Mouse (Mus musculus): ENCODE results near the gene Dis3l. TPM values are rescaled to one million over a fixed set of nuclear protein-coding genes. Genes with fewer than 3 reads are reported as not detected.
"Not testable (repeated sequence)": the region's sequence is repeated elsewhere in the genome, so short reads cannot be mapped to it uniquely, and the experiment has no call there.

Dis3l gene
- polyA plus RNA-seq, 1 experiment from 2014 or later: 19.5 TPM

DNA sequence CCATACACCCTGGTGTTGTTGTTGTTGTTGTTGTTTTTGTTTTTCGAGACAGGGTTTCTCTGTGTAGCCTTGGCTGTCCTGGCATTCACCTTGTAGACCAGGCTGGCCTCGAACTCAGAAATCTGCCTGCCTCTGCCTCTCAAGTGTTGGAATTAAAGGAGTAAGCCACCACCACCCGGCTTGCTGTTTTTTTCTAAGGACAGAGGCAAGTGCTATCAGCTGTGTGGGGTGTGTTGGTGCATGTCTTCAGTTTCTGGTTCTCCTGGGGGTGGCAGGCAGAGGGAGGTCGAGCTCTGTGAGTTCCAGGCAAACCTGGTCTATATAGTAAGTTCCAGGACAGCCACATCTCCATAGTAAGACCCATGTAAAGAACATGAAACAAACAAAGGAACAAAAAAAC is 66.8 kb downstream of the Dis3l start:
- Histone ChIP-seq H3K4me3 (ENCODE audit: low read depth, low read length) (no peak overlapping the region), H3K9ac (ENCODE audit: low read depth, low read length) (no peak overlapping the region), H3K4me2 (no peak overlapping the region), H3K4me1 (ENCODE audit: control insufficient read depth, insufficient read depth, low read length) (no peaks in the 10 kb centered on the region), H3K36me3 (ENCODE audit: control insufficient read depth, insufficient read depth, low read length) (no peaks in the 10 kb centered on the region), H3K27me3 (ENCODE audit: control insufficient read depth, insufficient read depth, low read length) (no peaks in the 10 kb centered on the region), H3K9me3 (replicated peaks; ENCODE audit: control insufficient read depth, low read length) (no peaks in the 10 kb centered on the region), H3K27ac (ENCODE audit: low read depth, low read length) (no peak overlapping the region)
- 65% methylated on average over 4 of the region's 4 CpGs for WGBS (ENCODE audit: insufficient replicate concordance)
- ATAC-seq (replicated peaks; ENCODE audit: insufficient number of reproducible peaks, low FRiP score, low TSS enrichment): no peak

- Histone ChIP-seq H3K9me3 (replicated peaks; ENCODE audit: control insufficient read depth, low read length) (no peaks in the 10 kb centered on the region), H3K27me3 (ENCODE audit: control insufficient read depth, insufficient read depth, low read length) (no peaks in the 10 kb centered on the region), H3K36me3 (ENCODE audit: control insufficient read depth, insufficient read depth, low read length) (no peaks in the 10 kb centered on the region), H3K4me2 (no peak overlapping the region), H3K9ac (ENCODE audit: low read depth, low read length) (no peak overlapping the region), H3K4me3 (ENCODE audit: low read depth, low read length) (no peak overlapping the region), H3K4me1 (ENCODE audit: control insufficient read depth, insufficient read depth, low read length) (no peaks in the 10 kb centered on the region), H3K27ac (ENCODE audit: low read depth, low read length) (no peak overlapping the region)
- WGBS (ENCODE audit: insufficient replicate concordance): 76% methylated on average over 4 of the region's 4 CpGs
- ATAC-seq (replicated peaks; ENCODE audit: insufficient number of reproducible peaks, low FRiP score, low TSS enrichment): no peak
Observed at GRCm38 (mm10) chr9:64273757-64274156, 67.3 kb downstream of the Dis3l start.

DNA sequence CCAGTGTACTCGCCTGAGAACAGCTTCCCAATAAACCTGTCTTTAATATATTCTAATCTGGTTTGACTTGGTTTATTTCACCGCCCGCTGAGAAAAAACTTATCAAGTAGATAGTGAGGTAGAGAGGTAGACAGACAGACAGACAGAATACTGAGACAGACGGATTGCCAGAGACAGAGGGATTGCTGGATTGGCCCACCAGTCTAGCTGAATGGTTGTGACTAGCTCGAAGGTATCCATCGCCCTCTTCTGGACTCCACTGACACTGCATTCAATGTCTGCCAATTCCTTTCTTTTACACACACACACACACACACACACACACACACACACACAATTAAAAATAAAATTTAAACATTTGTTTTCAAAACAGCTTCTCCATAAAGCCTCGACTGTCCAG is 68.5 kb downstream of the Dis3l start:
- no peaks in the 10 kb centered on the region for H3K27me3 ChIP-seq (ENCODE audit: control insufficient read depth, insufficient read depth, low read length)
- no peaks in the 10 kb centered on the region for H3K9me3 ChIP-seq (replicated peaks; ENCODE audit: control insufficient read depth, low read length)
- H3K36me3 ChIP-seq (ENCODE audit: control insufficient read depth, insufficient read depth, low read length): no peaks in the 10 kb centered on the region
- H3K4me2 ChIP-seq: no peak overlapping the region
- WGBS (ENCODE audit: insufficient replicate concordance): 32% methylated on average over 7 of the region's 7 CpGs
- H3K4me3 ChIP-seq (ENCODE audit: low read depth, low read length): no peak overlapping the region
- no peak overlapping the region for H3K27ac ChIP-seq (ENCODE audit: low read depth, low read length)
- no peaks in the 10 kb centered on the region for H3K4me1 ChIP-seq (ENCODE audit: control insufficient read depth, insufficient read depth, low read length)
- no peak overlapping the region for H3K9ac ChIP-seq (ENCODE audit: low read depth, low read length)
- no peak for ATAC-seq (replicated peaks; ENCODE audit: insufficient number of reproducible peaks, low FRiP score, low TSS enrichment)

DNA sequence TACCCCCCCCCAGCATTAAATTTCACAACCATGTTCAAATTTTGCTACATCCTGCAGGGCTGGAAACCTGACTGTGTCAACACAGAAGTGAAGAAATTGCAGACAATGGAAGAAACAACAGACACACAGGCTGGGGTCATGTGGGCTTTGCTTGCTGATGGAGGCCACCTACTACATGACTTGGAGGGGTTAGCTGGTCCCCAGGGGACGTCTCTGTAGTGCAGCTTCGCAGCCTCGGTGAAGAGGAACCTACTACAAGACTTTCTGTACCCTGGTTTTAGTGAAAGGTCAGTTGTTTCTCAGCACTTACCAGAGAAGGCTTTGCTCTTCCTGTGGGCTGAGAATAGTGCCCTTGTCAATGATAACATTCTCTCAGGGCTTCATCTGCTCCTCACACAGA is 69.8 kb downstream of the Dis3l start:
- ATAC-seq (replicated peaks; ENCODE audit: insufficient number of reproducible peaks, low FRiP score, low TSS enrichment): no peak
- H3K4me2 ChIP-seq: no peak overlapping the region
- no peak overlapping the region for H3K27ac ChIP-seq (ENCODE audit: low read depth, low read length)
- H3K27me3 ChIP-seq (ENCODE audit: control insufficient read depth, insufficient read depth, low read length): no peaks in the 10 kb centered on the region
- H3K36me3 ChIP-seq (ENCODE audit: control insufficient read depth, insufficient read depth, low read length): no peaks in the 10 kb centered on the region
- no peak overlapping the region for H3K4me3 ChIP-seq (ENCODE audit: low read depth, low read length)
- H3K9ac ChIP-seq (ENCODE audit: low read depth, low read length): no peak overlapping the region
- no peaks in the 10 kb centered on the region for H3K9me3 ChIP-seq (replicated peaks; ENCODE audit: control insufficient read depth, low read length)
- H3K4me1 ChIP-seq (ENCODE audit: control insufficient read depth, insufficient read depth, low read length): no peaks in the 10 kb centered on the region
- WGBS (ENCODE audit: insufficient replicate concordance): 69% methylated on average over 3 of the region's 3 CpGs

DNA sequence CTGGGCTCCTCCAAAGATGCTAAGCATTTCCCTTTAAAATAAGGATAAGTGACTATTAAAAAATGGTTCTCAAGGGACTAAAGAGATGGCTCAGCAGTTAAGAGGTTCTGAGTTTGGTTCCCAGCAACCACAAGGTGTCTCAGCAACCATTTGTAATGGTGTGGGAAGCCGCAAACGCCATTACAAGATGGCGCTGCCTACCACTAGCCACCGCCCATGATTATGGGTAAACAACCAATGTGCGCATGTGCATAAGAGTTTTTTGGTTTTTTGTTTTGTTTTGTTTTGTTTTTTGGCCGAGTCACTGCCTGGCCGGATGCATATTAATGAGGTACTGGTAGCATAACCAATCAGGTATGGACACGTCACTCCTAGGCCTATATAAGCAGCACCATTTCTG is 72.3 kb downstream of the Dis3l start:
- H3K4me1 ChIP-seq (ENCODE audit: control insufficient read depth, insufficient read depth, low read length); H3K36me3 ChIP-seq (ENCODE audit: control insufficient read depth, insufficient read depth, low read length); H3K27me3 ChIP-seq (ENCODE audit: control insufficient read depth, insufficient read depth, low read length); H3K9ac ChIP-seq (ENCODE audit: low read depth, low read length); H3K4me2 ChIP-seq; ATAC-seq (replicated peaks; ENCODE audit: insufficient number of reproducible peaks, low FRiP score, low TSS enrichment); H3K4me3 ChIP-seq (ENCODE audit: low read depth, low read length); H3K9me3 ChIP-seq (replicated peaks; ENCODE audit: control insufficient read depth, low read length); H3K27ac ChIP-seq (ENCODE audit: low read depth, low read length): not testable (repeated sequence)
- WGBS (ENCODE audit: insufficient replicate concordance): 83% methylated on average over 8 of the region's 8 CpGs

DNA sequence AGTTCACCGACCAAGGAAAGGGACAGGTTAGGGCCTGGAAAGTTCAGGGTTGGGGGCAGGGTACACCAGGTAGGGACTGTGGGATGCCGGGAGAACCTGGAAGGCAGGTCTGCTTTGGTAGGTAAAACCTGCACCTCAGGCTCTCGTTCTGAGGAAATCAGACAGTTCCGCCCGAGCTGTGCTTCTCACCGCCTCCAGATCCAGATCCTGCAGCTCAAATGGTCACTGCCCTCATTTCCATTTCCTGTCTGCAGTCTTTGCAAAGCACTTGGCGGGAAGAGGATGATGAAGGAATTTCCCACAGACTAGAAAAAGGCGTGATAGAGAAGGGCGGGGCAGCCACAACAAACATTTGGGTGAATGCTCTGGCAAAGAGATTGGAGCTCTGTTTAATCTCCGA is 72.9 kb downstream of the Dis3l start:
- H3K9ac ChIP-seq (ENCODE audit: low read depth, low read length): no peak overlapping the region
- 75% methylated on average over 10 of the region's 10 CpGs for WGBS (ENCODE audit: insufficient replicate concordance)

GRCm38 (mm10) chr9:64267231-64267630 is 73.9 kb downstream of the Dis3l start:
- no peak for ATAC-seq (replicated peaks; ENCODE audit: insufficient number of reproducible peaks, low FRiP score, low TSS enrichment)
- Histone ChIP-seq H3K36me3 (ENCODE audit: control insufficient read depth, insufficient read depth, low read length) (no peaks in the 10 kb centered on the region), H3K4me3 (ENCODE audit: low read depth, low read length) (no peak overlapping the region), H3K9ac (ENCODE audit: low read depth, low read length) (no peak overlapping the region), H3K27me3 (ENCODE audit: control insufficient read depth, insufficient read depth, low read length) (no peaks in the 10 kb centered on the region), H3K4me1 (ENCODE audit: control insufficient read depth, insufficient read depth, low read length) (no peaks in the 10 kb centered on the region), H3K4me2 (no peak overlapping the region), H3K27ac (ENCODE audit: low read depth, low read length) (no peak overlapping the region), H3K9me3 (replicated peaks; ENCODE audit: control insufficient read depth, low read length) (no peaks in the 10 kb centered on the region)
- WGBS (ENCODE audit: insufficient replicate concordance): 84% methylated on average over 1 of the region's 1 CpGs

More for the DNA sequence above, 72.9 kb downstream of the Dis3l start:
- Histone ChIP-seq H3K4me2 (no peak overlapping the region), H3K4me1 (ENCODE audit: control insufficient read depth, insufficient read depth, low read length) (no peaks in the 10 kb centered on the region), H3K36me3 (ENCODE audit: control insufficient read depth, insufficient read depth, low read length) (no peaks in the 10 kb centered on the region), H3K27ac (ENCODE audit: low read depth, low read length) (no peak overlapping the region), H3K9me3 (replicated peaks; ENCODE audit: control insufficient read depth, low read length) (no peaks in the 10 kb centered on the region), H3K27me3 (ENCODE audit: control insufficient read depth, insufficient read depth, low read length) (no peaks in the 10 kb centered on the region), H3K4me3 (ENCODE audit: low read depth, low read length) (no peak overlapping the region)
- no peak for ATAC-seq (replicated peaks; ENCODE audit: insufficient number of reproducible peaks, low FRiP score, low TSS enrichment)

DNA sequence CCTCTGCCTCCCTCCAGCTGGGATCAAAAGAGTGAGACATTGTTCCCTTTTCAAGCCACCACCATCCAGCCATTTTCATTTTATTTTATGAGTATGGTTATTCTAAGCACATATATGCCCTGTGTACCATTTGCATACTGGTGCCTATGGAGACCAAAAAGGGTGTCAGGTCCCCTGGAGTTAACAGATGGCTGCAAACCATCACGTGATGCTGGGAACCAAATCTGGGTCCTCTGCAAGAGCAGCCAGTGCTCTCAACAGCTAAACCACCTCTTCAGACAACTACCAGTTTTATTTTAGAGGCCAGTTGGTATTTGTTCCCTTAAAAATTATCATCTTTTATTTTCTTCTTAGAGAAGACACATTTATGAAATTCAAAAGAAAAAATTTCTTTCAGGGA is 76.3 kb downstream of the Dis3l start:
- H3K4me2 ChIP-seq: no peak overlapping the region
- 34% methylated on average over 1 of the region's 1 CpGs for WGBS (ENCODE audit: insufficient replicate concordance)
- no peak for ATAC-seq (replicated peaks; ENCODE audit: insufficient number of reproducible peaks, low FRiP score, low TSS enrichment)
- H3K4me3 ChIP-seq (ENCODE audit: low read depth, low read length): no peak overlapping the region
- H3K36me3 ChIP-seq (ENCODE audit: control insufficient read depth, insufficient read depth, low read length): no peaks in the 10 kb centered on the region
- H3K9ac ChIP-seq (ENCODE audit: low read depth, low read length): no peak overlapping the region
- H3K4me1 ChIP-seq (ENCODE audit: control insufficient read depth, insufficient read depth, low read length): no peaks in the 10 kb centered on the region
- H3K9me3 ChIP-seq (replicated peaks; ENCODE audit: control insufficient read depth, low read length): no peaks in the 10 kb centered on the region
- no peak overlapping the region for H3K27ac ChIP-seq (ENCODE audit: low read depth, low read length)
- no peaks in the 10 kb centered on the region for H3K27me3 ChIP-seq (ENCODE audit: control insufficient read depth, insufficient read depth, low read length)

DNA sequence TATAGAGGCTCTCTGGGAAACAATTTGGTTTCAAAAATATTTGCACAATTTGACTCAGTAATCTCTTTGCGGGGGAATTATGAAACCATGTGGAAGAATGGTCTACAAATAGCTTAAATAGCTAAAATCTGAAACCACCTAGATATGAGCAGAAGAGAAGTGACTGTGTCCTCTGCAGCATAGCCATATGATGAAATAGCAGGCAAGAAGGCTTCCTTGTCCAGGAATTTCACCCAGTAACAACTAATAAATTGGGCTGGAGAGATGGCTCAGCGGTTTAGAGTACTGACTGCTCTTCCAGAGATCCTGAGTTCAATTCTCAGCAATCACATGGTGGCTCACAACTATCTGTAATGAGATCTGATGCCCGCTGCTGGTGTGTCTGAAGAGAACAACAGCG is 80.1 kb downstream of the Dis3l start:
- 78% methylated on average over 4 of the region's 4 CpGs for WGBS (ENCODE audit: insufficient replicate concordance)
- H3K9me3 ChIP-seq (replicated peaks; ENCODE audit: control insufficient read depth, low read length): no peaks in the 10 kb centered on the region
- no peak overlapping the region for H3K4me3 ChIP-seq (ENCODE audit: low read depth, low read length)
- no peaks in the 10 kb centered on the region for H3K36me3 ChIP-seq (ENCODE audit: control insufficient read depth, insufficient read depth, low read length)
- H3K4me1 ChIP-seq (ENCODE audit: control insufficient read depth, insufficient read depth, low read length): no peaks in the 10 kb centered on the region
- no peaks in the 10 kb centered on the region for H3K27me3 ChIP-seq (ENCODE audit: control insufficient read depth, insufficient read depth, low read length)
- no peak overlapping the region for H3K27ac ChIP-seq (ENCODE audit: low read depth, low read length)
- no peak for ATAC-seq (replicated peaks; ENCODE audit: insufficient number of reproducible peaks, low FRiP score, low TSS enrichment)
- no peak overlapping the region for H3K9ac ChIP-seq (ENCODE audit: low read depth, low read length)
- H3K4me2 ChIP-seq: no peak overlapping the region
